Mouse (Mus musculus) layer of hippocampus, postnatal 36 days (tissue): ENCODE data around the gene Crip1. TPM values are rescaled to one million over a fixed set of nuclear protein-coding genes. Genes with fewer than 3 reads are reported as not detected.

Source experiments
- DNase-seq, 2 experiments: peaks; one replicate each; pipeline ENCODE4 v3.0.0; 2022
- total RNA-seq, 2 experiments: library from RNA; stranded (reverse); gene quantifications; 2 replicates each; pipeline ENCODE4 v1.2.3; 2021

Crip1 gene
- total RNA-seq, 2 experiments from 2014 or later, result 8.9 to 12.6 TPM

- no peak for DNase-seq
Observed at GRCm38 (mm10) chr12:113147481-113147880, 1.4 kb downstream of the Crip1 start.

GRCm38 (mm10) chr12:113148381-113149035 is 2.4 kb downstream of the Crip1 start:
- no peak for DNase-seq

GRCm38 (mm10) chr12:113149341-113149740 is 3.2 kb downstream of the Crip1 start:
- DNase-seq, result no peak

- no peak for DNase-seq
Observed at GRCm38 (mm10) chr12:113149896-113150295, 3.8 kb downstream of the Crip1 start.

- no peak for DNase-seq
Observed at GRCm38 (mm10) chr12:113150591-113150990, 4.5 kb downstream of the Crip1 start.

GRCm38 (mm10) chr12:113151046-113151445 is 4.9 kb downstream of the Crip1 start:
- no peak for DNase-seq

GRCm38 (mm10) chr12:113151661-113152271 is 5.7 kb downstream of the Crip1 start:
- DNase-seq, result no peak

GRCm38 (mm10) chr12:113152272-113152661 is 6.2 kb downstream of the Crip1 start:
- DNase-seq, result no peak

GRCm38 (mm10) chr12:113152991-113153525 is 6.9 kb downstream of the Crip1 start:
- no peak for DNase-seq

GRCm38 (mm10) chr12:113153971-113154370 is 7.9 kb downstream of the Crip1 start:
- DNase-seq, result no peak

GRCm38 (mm10) chr12:113154747-113155075 is 8.6 kb downstream of the Crip1 start:
- DNase-seq, result no peak

GRCm38 (mm10) chr12:113155076-113155771 is 9.1 kb downstream of the Crip1 start:
- no peak for DNase-seq

GRCm38 (mm10) chr12:113155887-113156539 is 9.9 kb downstream of the Crip1 start, which contains the start of gene Tedc1:
Gene Tedc1 (plus strand): TSS chr12:113156421.
- DNase-seq, result peak; percentile 99

GRCm38 (mm10) chr12:113156540-113156929 is 10.4 kb downstream of the Crip1 start:
- DNase-seq, result no peak

- no peak for DNase-seq
Observed at GRCm38 (mm10) chr12:113157002-113157401, 10.9 kb downstream of the Crip1 start.

- no peak for DNase-seq
Observed at GRCm38 (mm10) chr12:113157521-113157920, 11.4 kb downstream of the Crip1 start.

- DNase-seq, result no peak
Observed at GRCm38 (mm10) chr12:113157971-113158370, 11.9 kb downstream of the Crip1 start.

- peak; percentile 58 to 69 for DNase-seq
Observed at GRCm38 (mm10) chr12:113163561-113164006, 17.5 kb downstream of the Crip1 start.

GRCm38 (mm10) chr12:113168031-113168536 is 22.0 kb downstream of the Crip1 start:
- DNase-seq, result no peak

GRCm38 (mm10) chr12:113176960-113177725 is 31.0 kb downstream of the Crip1 start:
- DNase-seq, result no peak

- no peak for DNase-seq
Observed at GRCm38 (mm10) chr12:113181020-113181419, 34.9 kb downstream of the Crip1 start.

GRCm38 (mm10) chr12:113184945-113185344 is 38.8 kb downstream of the Crip1 start:
- no peak for DNase-seq
